Mouse (Mus musculus): ENCODE results near the gene Guca2a.

DNA sequence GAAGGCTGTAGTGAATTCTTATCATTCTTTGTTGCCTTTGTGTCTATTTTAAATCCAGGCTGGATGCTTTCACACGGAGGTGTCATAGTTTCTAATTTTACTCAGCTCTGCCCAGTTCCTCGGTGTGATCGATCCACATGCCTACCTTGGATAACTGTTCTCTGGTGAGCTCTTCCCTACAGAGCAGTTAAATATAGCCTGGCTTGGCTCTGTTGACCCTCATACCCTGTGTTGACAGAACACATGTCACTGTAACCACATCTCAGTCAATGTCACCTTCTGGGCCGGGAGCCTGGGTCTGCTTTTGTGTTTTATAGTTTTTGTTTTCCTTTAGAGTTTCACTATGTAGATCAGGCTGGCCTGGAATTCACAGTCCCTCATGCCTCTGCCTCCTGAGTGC, 24.6 kb downstream of the Guca2a start:
- no peak for TF ChIP-seq CTCF (IDR thresholded peaks at IDR 0.05; ENCODE audit: low read depth)
- TF ChIP-seq EP300 (IDR thresholded peaks at IDR 0.05; ENCODE audit: low read depth) = peak; percentile 62; the same call in 1 of the 2 replicates
